23 mouse cellular contexts compared by ENCODE assay signal in genomic region chr12:77088452-77088851, GRCm38 (mm10).
DNase-seq lines count a peak whose midpoint lies in the region; ATAC-seq lines count a peak whose summit lies in the region.
"Had no signal": no experiment of that assay in that cellular context is flagged by ENCODE, and none has a peak within 500 bp of the region (broad histone marks: within the 10 kb centered on the region; RNA-seq: fewer than 3 reads in every experiment).

No protein-coding gene starts in this region.

- ATAC-seq in kidney, embryonic 16.5 days (ENCODE audit: low FRiP score, low TSS enrichment): no peak
- ATAC-seq: forebrain, embryonic 13.5 days; forebrain, embryonic 16.5 days; hindbrain, postnatal 0 days; inflammation-experienced regulatory T-cells, adult 6 months; intestine, embryonic 16.5 days had no signal

- intact Hi-C loops in heart, postnatal 14 days (cut with DNase I): no loop called here

- no peak overlapping the region for H3K4me2 ChIP-seq in kidney, embryonic 16.5 days (replicated peaks; ENCODE audit: low read depth, low read length)
- H3K4me2 ChIP-seq: forebrain, embryonic 13.5 days; heart, embryonic 13.5 days; hindbrain, embryonic 14.5 days had no signal

- no peak overlapping the region for H3K4me3 ChIP-seq in kidney, embryonic 16.5 days (ENCODE audit: low read length)
- H3K4me3 ChIP-seq: forebrain, embryonic 10.5 days; forebrain, embryonic 13.5 days; heart, embryonic 10.5 days; heart, embryonic 13.5 days had no signal

- 70% methylated on average over 2 of the region's 2 CpGs for WGBS in kidney, embryonic 16.5 days

- H3K27me3 ChIP-seq in kidney, embryonic 16.5 days (ENCODE audit: insufficient read depth, low read length): no peaks in the 10 kb centered on the region
- H3K27me3 ChIP-seq: forebrain, embryonic 13.5 days; heart, embryonic 13.5 days had no signal

- peaks cover 6% of the 10 kb centered on the region; the same call in 1 of the 2 replicates for H3K4me1 ChIP-seq in kidney, embryonic 16.5 days (ENCODE audit: insufficient read depth, low read length)
- H3K4me1 ChIP-seq: forebrain, embryonic 10.5 days; forebrain, embryonic 13.5 days had no signal

- peak; percentile 81 for DNase-seq in heart, adult 11 months
- DNase-seq in heart, postnatal 14 days: no peak
- peak; percentile 12 for DNase-seq in kidney, postnatal 10 days
- peak; percentile 16 for DNase-seq in skeletal muscle tissue, adult 2 months (ENCODE audit: low read depth, low spot score)
- no peak for DNase-seq in cerebellum, adult 9-10 months
- DNase-seq: adrenal gland, adult 8-10 months; adrenal gland, postnatal 25 days; cerebellum, adult 11-12 months; cerebellum, adult 8-10 months; cerebellum, postnatal 14 days; gastrocnemius, postnatal 10 days; gastrocnemius, postnatal 36 days; heart, postnatal 36 days had no signal

- no peaks in the 10 kb centered on the region for H3K36me3 ChIP-seq in kidney, embryonic 16.5 days (ENCODE audit: insufficient read depth, low read length)
- H3K36me3 ChIP-seq: forebrain, embryonic 10.5 days; heart, embryonic 10.5 days; heart, embryonic 13.5 days had no signal

- no peak overlapping the region for H3K9ac ChIP-seq in kidney, embryonic 16.5 days (replicated peaks; ENCODE audit: low read length)
- H3K9ac ChIP-seq: forebrain, embryonic 13.5 days; heart, embryonic 13.5 days; hindbrain, embryonic 14.5 days had no signal

- no peak overlapping the region for H3K27ac ChIP-seq in kidney, embryonic 16.5 days (ENCODE audit: low read length)
- H3K27ac ChIP-seq: forebrain, embryonic 10.5 days; forebrain, embryonic 13.5 days; heart, embryonic 10.5 days; heart, embryonic 13.5 days; hindbrain, embryonic 14.5 days; hindbrain, postnatal 0 days had no signal

- H3K9me3 ChIP-seq in kidney, embryonic 16.5 days (ENCODE audit: low read length): no peaks in the 10 kb centered on the region
- H3K9me3 ChIP-seq: forebrain, embryonic 10.5 days; forebrain, embryonic 13.5 days; heart, embryonic 10.5 days; heart, embryonic 13.5 days had no signal

Comparison
In these comparisons a context has a peak if more than half of its experiments do, and no peak if none do; other contexts are left out.
1. DNase-seq: peak in heart, adult 11 months (single experiment), kidney, postnatal 10 days (single experiment) and skeletal muscle tissue, adult 2 months (single experiment); none in heart, postnatal 14 days (0 of 2) and cerebellum, adult 9-10 months (single experiment).